Mouse (Mus musculus): ENCODE measurements around the gene Ccdc36.

Gene Ccdc36

GRCm38 (mm10) chr9:108445125-108445524 lies 16.8 kb upstream of the Ccdc36 start:
- DNase-seq (ENCODE audit: low read depth), result no peak

- no peak for DNase-seq (ENCODE audit: low read depth)
Measured at GRCm38 (mm10) chr9:108441236-108441919, 13.1 kb upstream of the Ccdc36 start.

- no peak for DNase-seq (ENCODE audit: low read depth)
Measured at GRCm38 (mm10) chr9:108440485-108440884, 12.2 kb upstream of the Ccdc36 start.

GRCm38 (mm10) chr9:108439176-108439575 lies 10.9 kb upstream of the Ccdc36 start:
- no peak for DNase-seq (ENCODE audit: low read depth)

- no peak for DNase-seq (ENCODE audit: low read depth)
Measured at GRCm38 (mm10) chr9:108436182-108436581, 7.9 kb upstream of the Ccdc36 start, which contains the start of gene BC048562. Gene BC048562 (plus strand): TSS chr9:108436482.

GRCm38 (mm10) chr9:108431431-108432067 lies 3.3 kb upstream of the Ccdc36 start:
- no peak for DNase-seq (ENCODE audit: low read depth)

GRCm38 (mm10) chr9:108412221-108412620 lies 16.1 kb downstream of the Ccdc36 start:
- DNase-seq (ENCODE audit: low read depth), result peak; percentile 35

GRCm38 (mm10) chr9:108411381-108411942 lies 16.8 kb downstream of the Ccdc36 start:
- no peak for DNase-seq (ENCODE audit: low read depth)

- no peak for DNase-seq (ENCODE audit: low read depth)
Measured at GRCm38 (mm10) chr9:108409535-108409934, 18.7 kb downstream of the Ccdc36 start.

GRCm38 (mm10) chr9:108404451-108404850 lies 23.8 kb downstream of the Ccdc36 start:
- no peak for DNase-seq (ENCODE audit: low read depth)

GRCm38 (mm10) chr9:108403081-108403480 lies 25.2 kb downstream of the Ccdc36 start:
- DNase-seq (ENCODE audit: low read depth), result no peak

GRCm38 (mm10) chr9:108401186-108401960 lies 26.9 kb downstream of the Ccdc36 start:
- DNase-seq (ENCODE audit: low read depth), result peak; percentile 36

GRCm38 (mm10) chr9:108398324-108398723 lies 30.0 kb downstream of the Ccdc36 start:
- DNase-seq (ENCODE audit: low read depth), result no peak

GRCm38 (mm10) chr9:108395427-108395826 lies 32.9 kb downstream of the Ccdc36 start:
- no peak for DNase-seq (ENCODE audit: low read depth)

- no peak for DNase-seq (ENCODE audit: low read depth)
Measured at GRCm38 (mm10) chr9:108394191-108394590, 34.1 kb downstream of the Ccdc36 start.

- DNase-seq (ENCODE audit: low read depth), result no peak
Measured at GRCm38 (mm10) chr9:108392676-108393075, 35.6 kb downstream of the Ccdc36 start, which contains the start of gene 1700102P08Rik. Gene 1700102P08Rik (plus strand): TSS chr9:108392805.

- no peak for DNase-seq (ENCODE audit: low read depth)
Measured at GRCm38 (mm10) chr9:108389220-108389619, 39.1 kb downstream of the Ccdc36 start.

- DNase-seq (ENCODE audit: low read depth), result no peak
Measured at GRCm38 (mm10) chr9:108388601-108389000, 39.7 kb downstream of the Ccdc36 start.

GRCm38 (mm10) chr9:108386816-108387215 lies 41.5 kb downstream of the Ccdc36 start:
- DNase-seq (ENCODE audit: low read depth), result no peak

- no peak for DNase-seq (ENCODE audit: low read depth)
Measured at GRCm38 (mm10) chr9:108385006-108385405, 43.3 kb downstream of the Ccdc36 start.

- DNase-seq (ENCODE audit: low read depth), result no peak
Measured at GRCm38 (mm10) chr9:108381382-108381781, 46.9 kb downstream of the Ccdc36 start.

- no peak for DNase-seq (ENCODE audit: low read depth)
Measured at GRCm38 (mm10) chr9:108379294-108379693, 49.0 kb downstream of the Ccdc36 start.

All from fibroblast of lung, adult 2 months (primary cell).